Mouse (Mus musculus) limb, embryonic 11.5 days (tissue): ENCODE measurements around the gene Lnpep. TPM values are rescaled to one million over a fixed set of nuclear protein-coding genes. Genes with fewer than 3 reads are reported as not detected.
"Not testable (repeated sequence)": the region's sequence is repeated elsewhere in the genome, so short reads cannot be mapped to it uniquely, and the experiment has no call there.

Experiments
- ATAC-seq: fragments of 200-750 bp; cut with Nextera tagmentation; 2 replicates; pipeline ENCODE4 v1.8.0; 2017; ENCODE audit warnings: low read depth; ENCODE audit not compliant: insufficient number of reproducible peaks, low FRiP score, low TSS enrichment
- DNase-seq: peaks from one replicate; pipeline ENCODE4 v3.0.0-alpha.2; 2015; ENCODE audit warnings: low spot score
- H3K27ac ChIP-seq: fragments of 300-500 bp; sonication (generic); replicated peaks from 2 replicates; pipeline ENCODE4 v1.5.1; 2014; ENCODE audit warnings: low read depth, mild to moderate bottlenecking, low read length
- H3K27me3 ChIP-seq: fragments of 300-500 bp; sonication (generic); 2 replicates; pipeline ENCODE4 v1.6.1; 2014; ENCODE audit warnings: mild to moderate bottlenecking, low read length, mixed read lengths; ENCODE audit not compliant: control insufficient read depth, insufficient read depth
- H3K36me3 ChIP-seq: fragments of 300-500 bp; sonication (generic); 2 replicates; pipeline ENCODE4 v1.6.1; 2014; ENCODE audit warnings: mild to moderate bottlenecking, low read length, moderate library complexity, mixed read lengths; ENCODE audit not compliant: control insufficient read depth, insufficient read depth
- H3K4me1 ChIP-seq: fragments of 300-500 bp; sonication (generic); 2 replicates; pipeline ENCODE4 v1.6.1; 2014; ENCODE audit warnings: low read length, mixed read lengths; ENCODE audit not compliant: control insufficient read depth, insufficient read depth
- H3K4me2 ChIP-seq: fragments of 300-500 bp; sonication (generic); 2 replicates; pipeline ENCODE4 v1.6.1; 2014; ENCODE audit warnings: low read depth, mild to moderate bottlenecking, moderate library complexity; ENCODE audit not compliant: severe bottlenecking
- H3K4me3 ChIP-seq: fragments of 300-500 bp; sonication (generic); 2 replicates; pipeline ENCODE4 v1.5.1; 2014; ENCODE audit warnings: low read depth, low read length
- H3K9ac ChIP-seq: fragments of 300-500 bp; sonication (generic); 2 replicates; pipeline ENCODE4 v1.6.1; 2014; ENCODE audit warnings: mild to moderate bottlenecking, low read length
- H3K9me3 ChIP-seq: fragments of 300-500 bp; sonication (generic); 2 replicates; pipeline ENCODE4 v1.6.1; 2016; ENCODE audit warnings: low read length; ENCODE audit not compliant: control insufficient read depth
- WGBS: fragments of 180-500 bp; shearing (Covaris S2); extraction: QIAGEN DNeasy Blood & Tissue Kit; methylation state at CpG from one replicate; pipeline ENCODE4 v1.1.7; 2014; 5-methylcytosine and 5-hydroxymethylcytosine counted together
- polyA plus RNA-seq: library from polyadenylated mRNA; unstranded; fragments of >200 nt; fragmentation: Nextera tagmentation; extraction: Ambion mirVana; gene quantifications from 2 replicates; pipeline ENCODE4 v1.2.1, GENCODE M21; 2014

The Lnpep gene
- polyA plus RNA-seq, 1 experiment from 2014 or later: 8.6 TPM

DNA sequence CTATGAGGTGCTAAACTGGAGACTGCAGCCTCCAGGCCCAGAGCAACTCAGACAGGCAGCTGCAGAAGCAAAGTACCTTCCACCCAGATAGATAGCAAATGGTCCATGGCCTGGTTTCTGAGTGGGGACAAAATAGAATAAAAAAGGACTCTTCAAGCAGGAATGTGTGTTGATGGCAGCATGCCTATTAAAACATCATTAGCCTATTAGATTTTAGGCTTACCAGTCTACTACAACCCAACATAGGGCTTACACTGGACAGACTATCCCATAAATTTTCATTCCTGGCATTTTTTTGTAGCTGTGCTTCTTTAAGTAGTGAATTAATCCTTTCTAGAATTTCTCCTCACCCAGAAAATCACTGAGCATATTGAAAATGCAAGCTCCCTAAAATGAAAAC lies 7.1 kb upstream of the Lnpep start:
- no peak overlapping the region for H3K9ac ChIP-seq
- DNase-seq: no peak
- H3K9me3 ChIP-seq: no peaks in the 10 kb centered on the region; the same call in 1 of the 2 replicates
- no peak overlapping the region for H3K4me3 ChIP-seq
- no peak overlapping the region for H3K4me2 ChIP-seq
- H3K4me1 ChIP-seq: no peaks in the 10 kb centered on the region
- no peak overlapping the region for H3K27ac ChIP-seq
- H3K27me3 ChIP-seq: no peaks in the 10 kb centered on the region
- no peak for ATAC-seq
- no peaks in the 10 kb centered on the region for H3K36me3 ChIP-seq

DNA sequence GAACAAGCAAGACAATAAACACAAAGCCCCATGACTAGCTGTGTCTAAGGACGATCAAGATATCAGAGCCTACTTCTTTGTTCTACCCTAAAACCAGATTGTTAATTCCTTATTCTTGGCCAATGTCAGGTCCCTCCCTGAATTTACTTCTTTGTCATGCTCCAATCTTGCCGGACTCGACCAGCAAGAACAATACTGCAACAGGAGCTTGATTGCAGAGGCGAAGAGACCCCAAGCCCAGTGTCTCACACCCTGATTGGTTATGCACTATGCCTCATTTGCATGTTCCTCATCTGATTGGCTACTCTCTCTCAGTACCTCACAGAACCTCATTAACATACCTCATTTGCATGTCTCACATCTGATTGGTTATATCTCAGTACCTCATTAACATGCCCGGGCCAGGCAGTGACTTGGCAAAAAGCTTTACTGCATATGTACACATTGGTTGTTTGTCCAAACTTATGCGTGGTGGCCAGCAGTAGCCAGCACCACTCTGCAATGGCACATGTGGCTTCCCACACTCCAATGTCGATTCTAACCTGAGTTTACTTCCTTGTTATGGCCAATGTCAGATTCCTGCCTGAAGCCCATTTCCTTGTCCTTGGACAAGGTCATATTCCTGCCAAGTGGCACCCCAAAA lies 3.5 kb upstream of the Lnpep start:
- H3K27ac ChIP-seq, H3K4me3 ChIP-seq, H3K36me3 ChIP-seq, ATAC-seq, H3K27me3 ChIP-seq, H3K4me1 ChIP-seq, H3K9ac ChIP-seq, H3K4me2 ChIP-seq, H3K9me3 ChIP-seq, DNase-seq: not testable (repeated sequence)
- WGBS: 91% methylated on average over 7 of the region's 7 CpGs

DNA sequence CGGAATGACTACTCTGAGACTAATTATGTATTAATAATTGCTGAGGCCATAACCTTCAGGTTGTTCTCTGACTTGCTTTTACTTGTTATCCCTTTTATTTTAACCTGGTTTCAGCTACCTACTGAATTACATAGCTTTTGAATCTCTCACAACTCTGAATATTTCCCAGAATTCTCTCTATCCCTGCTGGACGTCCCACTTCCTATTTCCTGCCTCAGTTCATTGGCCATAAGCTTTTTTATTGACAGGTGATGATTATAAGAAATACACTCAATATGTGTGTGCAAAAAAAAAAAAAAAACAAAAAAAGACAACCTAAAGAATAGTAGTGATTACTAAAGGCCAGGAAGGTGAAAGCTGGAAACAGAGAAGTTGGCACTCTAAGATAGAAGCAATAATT lies 2.7 kb upstream of the Lnpep start:
- WGBS: 87% methylated on average over 2 of the region's 2 CpGs
- Histone ChIP-seq H3K9ac (no peak overlapping the region), H3K27me3 (no peaks in the 10 kb centered on the region), H3K36me3 (no peaks in the 10 kb centered on the region), H3K27ac (no peak overlapping the region), H3K9me3 (no peaks in the 10 kb centered on the region; the same call in 1 of the 2 replicates), H3K4me3 (no peak overlapping the region), H3K4me1 (peaks cover 6% of the 10 kb centered on the region; the same call in 1 of the 2 replicates), H3K4me2 (no peak overlapping the region)
- DNase-seq (no peak), ATAC-seq (no peak)

DNA sequence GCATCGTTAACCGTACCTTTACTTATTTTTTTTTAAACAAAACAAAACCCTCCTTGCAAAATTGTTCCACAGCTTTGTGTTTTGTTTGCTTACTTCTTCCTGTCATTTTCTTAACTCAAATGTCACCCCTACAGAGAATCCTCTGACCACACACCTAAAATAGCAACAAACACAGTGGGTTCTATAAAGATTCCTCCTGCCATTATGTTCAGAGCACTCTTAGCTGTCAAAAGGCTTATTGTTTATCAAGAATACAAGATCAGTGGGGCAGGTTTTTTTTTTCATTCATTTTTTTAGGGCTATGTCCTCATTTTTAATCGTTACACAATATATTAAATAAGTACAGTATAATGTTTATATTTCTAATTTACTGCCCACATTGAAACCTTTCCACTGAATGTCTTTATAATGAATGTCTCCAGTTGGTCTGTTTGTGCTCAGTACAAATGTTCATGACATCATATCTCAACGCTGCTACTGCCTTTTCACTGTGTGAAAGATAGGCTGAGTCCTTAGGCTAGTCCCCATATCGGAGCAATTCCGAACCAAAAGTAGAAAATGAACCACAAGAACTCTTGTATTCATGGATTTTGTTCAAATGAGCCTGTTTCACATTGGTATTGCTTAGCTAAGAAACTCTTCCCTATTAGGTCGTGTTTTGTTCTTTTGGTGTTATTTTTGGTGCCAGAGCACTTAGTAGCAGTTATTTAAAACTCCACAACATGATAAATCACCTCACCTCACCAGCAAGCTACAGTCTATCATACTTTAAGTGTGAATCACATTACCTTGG lies 1.2 kb upstream of the Lnpep start:
- 55% methylated on average over 7 of the region's 7 CpGs for WGBS

DNA sequence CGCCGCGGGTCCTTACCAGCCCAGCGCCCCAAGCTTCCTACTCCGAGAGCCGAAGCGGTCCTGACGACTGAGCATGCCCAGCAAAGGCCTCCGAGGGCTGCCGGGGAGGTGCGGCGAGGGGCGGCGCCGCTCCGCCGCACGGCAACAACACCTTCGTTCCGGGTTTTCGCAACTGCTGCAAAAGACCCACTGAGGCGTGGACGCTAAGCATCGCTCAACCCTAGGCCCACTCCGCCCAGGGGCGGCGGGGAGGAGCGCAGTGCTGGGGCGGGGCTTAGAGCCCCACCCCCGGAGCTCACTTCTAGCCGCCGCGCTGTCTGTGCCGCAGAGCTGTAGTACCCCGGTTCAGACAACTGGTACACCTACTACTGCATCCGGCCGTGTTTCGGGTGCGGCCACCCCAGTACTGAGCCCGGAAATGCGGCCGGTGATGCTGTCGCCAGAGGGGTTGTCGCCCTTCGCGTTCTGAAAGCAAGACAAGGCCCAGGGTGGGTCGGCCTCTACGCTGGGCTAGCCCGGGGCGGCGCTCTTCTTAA lies 361 bp downstream of the Lnpep start:
- H3K27me3 ChIP-seq: no peaks in the 10 kb centered on the region
- ATAC-seq: peak; percentile 98
- WGBS: 0% methylated on average over 51 of the region's 51 CpGs

More for the DNA sequence above, 1.2 kb upstream of the Lnpep start:
- H3K27me3 ChIP-seq: no peaks in the 10 kb centered on the region
- H3K9ac ChIP-seq: peak overlapping the region; percentile 34; the same call in 1 of the 2 replicates
- no peaks in the 10 kb centered on the region for H3K36me3 ChIP-seq
- H3K9me3 ChIP-seq: no peaks in the 10 kb centered on the region; the same call in 1 of the 2 replicates
- peak overlapping the region; percentile 99 for H3K27ac ChIP-seq
- DNase-seq (no peak), ATAC-seq (no peak)
- H3K4me3 ChIP-seq: peak overlapping the region; percentile 89
- H3K4me1 ChIP-seq: peaks cover 6% of the 10 kb centered on the region; the same call in 1 of the 2 replicates
- peak overlapping the region; percentile 75 for H3K4me2 ChIP-seq

DNA sequence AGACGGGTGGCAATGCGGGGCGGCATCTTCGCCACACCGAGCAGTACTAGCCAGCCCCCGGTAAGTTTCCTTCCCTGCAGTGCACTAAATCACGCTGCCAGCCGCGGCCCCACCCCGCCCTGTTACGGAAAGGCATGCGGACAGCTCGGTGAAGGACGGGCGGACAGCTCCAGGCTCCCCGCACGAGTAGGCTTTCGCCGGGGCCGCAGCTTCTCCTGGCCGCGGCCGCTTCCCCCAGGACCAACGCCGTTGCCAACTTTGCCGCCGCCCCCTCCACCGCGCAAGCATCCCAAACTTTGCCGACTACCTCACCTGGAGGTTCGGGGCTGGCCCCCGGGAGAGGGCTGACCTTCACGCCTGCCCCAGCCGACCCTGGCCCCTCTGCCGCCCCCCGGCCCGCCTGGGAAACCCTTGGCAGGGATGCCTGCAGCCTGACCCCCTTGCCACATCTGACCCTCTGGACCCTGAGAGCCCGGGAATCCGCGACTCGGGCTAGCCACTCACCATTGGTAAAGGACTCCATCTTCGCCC lies 895 bp downstream of the Lnpep start:
- Histone ChIP-seq H3K4me3 (peak overlapping the region; percentile 89), H3K27me3 (no peaks in the 10 kb centered on the region), H3K36me3 (no peaks in the 10 kb centered on the region), H3K9me3 (no peaks in the 10 kb centered on the region; the same call in 1 of the 2 replicates), H3K27ac (peak overlapping the region; percentile 99), H3K4me2 (peak overlapping the region; percentile 75), H3K9ac (peak overlapping the region; percentile 90), H3K4me1 (peaks cover 6% of the 10 kb centered on the region; the same call in 1 of the 2 replicates)
- peak; percentile 65 for DNase-seq
- ATAC-seq: peak; percentile 7; the same call in 1 of the 2 replicates
- WGBS: under 1% methylated on average over 42 of the region's 42 CpGs

More for the DNA sequence above, 361 bp downstream of the Lnpep start:
- H3K9me3 ChIP-seq: no peaks in the 10 kb centered on the region; the same call in 1 of the 2 replicates
- peak overlapping the region; percentile 90 for H3K9ac ChIP-seq
- H3K27ac ChIP-seq: peak overlapping the region; percentile 99
- H3K4me1 ChIP-seq: peaks cover 6% of the 10 kb centered on the region; the same call in 1 of the 2 replicates
- H3K4me2 ChIP-seq: peak overlapping the region; percentile 75
- DNase-seq: peak; percentile 94
- peak overlapping the region; percentile 89 for H3K4me3 ChIP-seq
- H3K36me3 ChIP-seq: no peaks in the 10 kb centered on the region

DNA sequence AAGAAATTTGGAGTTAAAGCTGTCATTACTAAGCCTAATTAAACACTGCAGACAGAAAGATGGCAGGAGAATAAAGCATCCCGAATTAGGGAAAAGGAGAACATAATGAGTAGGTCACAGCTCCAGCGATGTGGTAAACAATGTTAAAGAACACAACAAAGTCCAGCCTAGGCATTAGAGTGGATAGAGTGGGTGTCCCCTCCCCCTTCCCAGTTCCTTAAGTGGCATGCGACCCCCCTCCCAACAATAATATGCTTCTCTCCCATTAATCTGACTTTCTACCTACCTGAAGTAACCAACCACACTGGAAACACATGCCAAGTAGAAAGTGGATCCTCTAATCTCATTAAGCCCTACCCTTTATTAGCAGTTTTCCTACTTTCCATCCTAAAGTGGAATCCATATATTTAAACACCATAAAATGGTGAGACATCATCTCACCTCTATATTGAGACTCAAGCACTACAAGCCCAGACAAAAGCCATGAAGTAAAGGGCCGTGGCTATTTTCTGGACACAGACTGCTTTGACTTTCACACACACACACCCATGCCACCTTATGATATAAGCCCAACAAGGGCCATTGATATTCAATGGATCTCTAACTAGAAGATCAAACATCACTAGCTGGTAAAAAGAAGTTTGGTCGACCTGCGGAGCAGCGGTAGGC lies 1.5 kb downstream of the Lnpep start:
- H3K4me1 ChIP-seq: peaks cover 6% of the 10 kb centered on the region; the same call in 1 of the 2 replicates
- 5% methylated on average over 7 of the region's 7 CpGs for WGBS
- no peak for ATAC-seq

DNA sequence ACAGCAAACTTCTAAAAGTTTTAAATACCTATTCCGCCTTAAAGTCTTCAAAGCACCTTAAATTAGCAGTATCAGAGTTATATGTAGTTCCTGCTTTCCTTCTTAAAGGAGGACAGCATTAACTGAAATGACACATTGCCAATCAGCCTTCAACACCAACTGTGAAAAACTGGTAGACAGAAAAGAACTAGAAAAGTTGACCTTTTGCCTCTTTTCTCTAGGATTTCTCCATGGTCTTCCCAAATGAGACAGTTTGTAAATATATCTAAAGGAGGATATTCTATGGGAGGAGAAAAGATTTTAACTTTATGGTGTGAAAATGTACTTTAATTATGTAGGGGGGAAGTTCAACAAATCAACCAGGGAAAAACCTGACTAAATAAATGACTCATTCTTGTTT lies 2.3 kb downstream of the Lnpep start:
- no peaks in the 10 kb centered on the region for H3K36me3 ChIP-seq
- no peak overlapping the region for H3K27ac ChIP-seq
- no peak overlapping the region for H3K4me2 ChIP-seq
- H3K4me3 ChIP-seq: no peak overlapping the region
- DNase-seq (no peak), ATAC-seq (no peak)
- WGBS: 98% methylated on average over 1 of the region's 1 CpGs
- no peaks in the 10 kb centered on the region for H3K27me3 ChIP-seq
- H3K9me3 ChIP-seq: no peaks in the 10 kb centered on the region
- peaks cover 6% of the 10 kb centered on the region; the same call in 1 of the 2 replicates for H3K4me1 ChIP-seq
- H3K9ac ChIP-seq: no peak overlapping the region

More for the DNA sequence above, 1.5 kb downstream of the Lnpep start:
- H3K9ac ChIP-seq: peak overlapping the region; percentile 90
- peak overlapping the region; percentile 99 for H3K27ac ChIP-seq
- peak overlapping the region; percentile 75 for H3K4me2 ChIP-seq
- H3K9me3 ChIP-seq: no peaks in the 10 kb centered on the region
- H3K27me3 ChIP-seq: no peaks in the 10 kb centered on the region
- H3K36me3 ChIP-seq: no peaks in the 10 kb centered on the region
- peak overlapping the region; percentile 89 for H3K4me3 ChIP-seq
- DNase-seq: no peak
